Mouse (Mus musculus) MEL (cell line): ENCODE results near the gene Tex38. TPM values are rescaled to one million over a fixed set of nuclear protein-coding genes. Genes with fewer than 3 reads are reported as not detected.
A peak's percentile ranks its signal among the peaks of the same experiment; 100 is the strongest.

Experiments used
- DNase-seq: peaks from one replicate; pipeline ENCODE4 v3.0.0; 2011; ENCODE audit warnings: low read depth, low spot score
- H3K27ac ChIP-seq: 2 replicates; pipeline ENCODE4 v1.5.1; 2012; ENCODE audit warnings: low read depth, mild to moderate bottlenecking, control low read depth, low read length, moderate library complexity; ENCODE audit not compliant: control insufficient read depth
- H3K27me3 ChIP-seq, 2 experiments: fragments of 150-350 bp in 1 of 2; sonication (generic) in 1 of 2; 2 replicates each; pipeline ENCODE4 v1.6.1; 2012; ENCODE audit warnings: low read length in 2 of 2, mild to moderate bottlenecking in 2 of 2, improper control_type of control experiment in 1 of 2, moderate library complexity in 1 of 2; ENCODE audit not compliant: insufficient read depth in 2 of 2, control insufficient read depth in 1 of 2
- H3K36me3 ChIP-seq, 2 experiments: 2 replicates each; pipeline ENCODE4 v1.6.1; 2012 to 2014; ENCODE audit warnings: low read length in 2 of 2, improper control_type of control experiment in 1 of 2, inconsistent platforms in 1 of 2, mild to moderate bottlenecking in 1 of 2; ENCODE audit not compliant: insufficient read depth in 2 of 2, control insufficient read depth in 1 of 2
- H3K4me1 ChIP-seq, 2 experiments: fragments of 150-350 bp in 1 of 2; sonication (generic) in 1 of 2; 2 replicates each; pipeline ENCODE4 v1.6.1; 2012; ENCODE audit warnings: low read length in 2 of 2, improper control_type of control experiment in 1 of 2, mild to moderate bottlenecking in 1 of 2; ENCODE audit not compliant: insufficient read depth in 2 of 2, control insufficient read depth in 1 of 2
- H3K4me3 ChIP-seq, 2 experiments: fragments of 150-350 bp in 1 of 2; sonication (generic) in 1 of 2; 2 replicates each; pipeline ENCODE4 v1.5.1; 2012; ENCODE audit warnings: low read depth in 2 of 2, low read length in 2 of 2, mild to moderate bottlenecking in 2 of 2, moderate library complexity in 2 of 2, control low read depth in 1 of 2, improper control_type of control experiment in 1 of 2; ENCODE audit not compliant: control insufficient read depth in 1 of 2, insufficient read depth in 1 of 2
- H3K79me2 ChIP-seq: 2 replicates; pipeline ENCODE4 v1.6.1; 2012; ENCODE audit warnings: mild to moderate bottlenecking, low read length, moderate library complexity; ENCODE audit not compliant: control insufficient read depth, poor library complexity, insufficient read depth
- H3K9ac ChIP-seq: 2 replicates; pipeline ENCODE4 v1.6.1; 2012; ENCODE audit warnings: low read depth, mild to moderate bottlenecking, control low read depth, low read length, moderate library complexity; ENCODE audit not compliant: control insufficient read depth, poor library complexity, severe bottlenecking
- H3K9me3 ChIP-seq: fragments of 150-350 bp; sonication (generic); replicated peaks from 2 replicates; pipeline ENCODE4 v1.6.1; 2012; ENCODE audit warnings: mild to moderate bottlenecking, low read length, improper control_type of control experiment, moderate library complexity; ENCODE audit not compliant: insufficient read depth
- BHLHE40 ChIP-seq: IDR thresholded peaks from 2 replicates; pipeline ENCODE4 v1.6.1; 2012; ENCODE audit warnings: low read depth, mild to moderate bottlenecking, inconsistent platforms, low read length, improper control_type of control experiment, borderline replicate concordance
- CHD1 ChIP-seq: IDR thresholded peaks from 2 replicates; pipeline ENCODE4 v1.6.1; 2012; ENCODE audit warnings: low read depth, mild to moderate bottlenecking, inconsistent platforms, low read length, improper control_type of control experiment
- GABPA ChIP-seq: IDR thresholded peaks from 2 replicates; pipeline ENCODE4 v1.6.1; 2012; ENCODE audit warnings: low read depth, mild to moderate bottlenecking, inconsistent platforms, low read length, improper control_type of control experiment, moderate library complexity
- GATA1 ChIP-seq: IDR thresholded peaks from 2 replicates; pipeline ENCODE4 v1.6.1; 2011; ENCODE audit warnings: low read depth, low read length, improper control_type of control experiment
- HCFC1 ChIP-seq: IDR thresholded peaks from 2 replicates; pipeline ENCODE4 v1.6.1; 2012; ENCODE audit warnings: low read depth, mild to moderate bottlenecking, inconsistent platforms, low read length, improper control_type of control experiment, moderate library complexity
- KAT2A ChIP-seq: conservative IDR thresholded peaks from 2 replicates; pipeline ENCODE4 v1.6.1; 2012; ENCODE audit warnings: low read depth, low read length, improper control_type of control experiment, inconsistent platforms
- MAFK ChIP-seq: IDR thresholded peaks from 2 replicates; pipeline ENCODE4 v1.6.1; 2011; ENCODE audit warnings: low read depth, mild to moderate bottlenecking, low read length, improper control_type of control experiment, borderline replicate concordance
- MAX ChIP-seq: IDR thresholded peaks from 2 replicates; pipeline ENCODE4 v1.6.1; 2011; ENCODE audit warnings: low read length, improper control_type of control experiment
- MAZ ChIP-seq: IDR thresholded peaks from 2 replicates; pipeline ENCODE4 v1.6.1; 2012; ENCODE audit warnings: low read depth, mild to moderate bottlenecking, inconsistent platforms, low read length, improper control_type of control experiment
- NELFE ChIP-seq: IDR thresholded peaks from 2 replicates; pipeline ENCODE4 v1.6.1; 2011; ENCODE audit warnings: low read depth, low read length, improper control_type of control experiment
- POLR2AphosphoS5 ChIP-seq: IDR thresholded peaks from 2 replicates; pipeline ENCODE4 v1.6.1; 2012; ENCODE audit warnings: low read depth, borderline replicate concordance, mild to moderate bottlenecking, inconsistent platforms, low read length, moderate library complexity, mixed read lengths
- SMC3 ChIP-seq: IDR thresholded peaks from 2 replicates; pipeline ENCODE4 v1.6.1; 2011; ENCODE audit warnings: low read depth, low read length, improper control_type of control experiment
- TCF12 ChIP-seq: IDR thresholded peaks from 2 replicates; pipeline ENCODE4 v1.6.1; 2014; ENCODE audit warnings: low read depth, mild to moderate bottlenecking, inconsistent platforms, low read length, improper control_type of control experiment, moderate library complexity
- USF1 ChIP-seq: IDR thresholded peaks from 2 replicates; pipeline ENCODE4 v1.6.1; 2014; ENCODE audit warnings: low read depth, mild to moderate bottlenecking, inconsistent platforms, low read length, improper control_type of control experiment, moderate library complexity
- ZC3H11A ChIP-seq: IDR thresholded peaks from 2 replicates; pipeline ENCODE4 v1.6.1; 2012; ENCODE audit warnings: low read depth, mild to moderate bottlenecking, inconsistent platforms, low read length, improper control_type of control experiment
- ZMIZ1 ChIP-seq: IDR thresholded peaks from 2 replicates; pipeline ENCODE4 v1.6.1; 2012; ENCODE audit warnings: low read depth, mild to moderate bottlenecking, inconsistent platforms, low read length, improper control_type of control experiment, moderate library complexity
- ZNF384 ChIP-seq: IDR thresholded peaks from 2 replicates; pipeline ENCODE4 v1.6.1; 2012; ENCODE audit warnings: low read depth, mild to moderate bottlenecking, inconsistent platforms, low read length, improper control_type of control experiment
- polyA plus RNA-seq, 2 experiments: library from polyadenylated mRNA; stranded (reverse) in 1 of 2; unstranded in 1 of 2; fragments of >175 nt in 1 of 2; fragments of >200 nt in 1 of 2; gene quantifications; 2 replicates each; pipeline versions ENCODE4 v1.2.1 to v1.2.4; 2012; ENCODE audit warnings: low replicate concordance in 2 of 2, low read depth in 1 of 2; ENCODE audit not compliant: insufficient read length in 2 of 2, insufficient read depth in 1 of 2, missing spikeins in 1 of 2
- total RNA-seq: library from RNA; depleted of rRNA; stranded (reverse); fragments of 300-350 nt; gene quantifications from 2 replicates; pipeline ENCODE4 v1.2.3, GENCODE M21; 2012

The Tex38 gene
- total and polyA plus RNA-seq, 3 experiments, result 0.15 TPM; not detected in 2

GRCm38 (mm10) chr4:115790864-115791263, 10.0 kb upstream of the Tex38 start:
- TF ChIP-seq ZNF384 (no peak), MAZ (no peak), BHLHE40 (no peak), POLR2AphosphoS5 (no peak), GABPA (no peak), CHD1 (no peak)
- DNase-seq, result no peak
- no peak overlapping the region for H3K9ac ChIP-seq
- no peak overlapping the region for H3K27ac ChIP-seq
- H3K4me1 ChIP-seq, result peaks cover 0 to 2% of the 10 kb centered on the region in 2 experiments; a peak in 1 of 4 replicates
- no peaks in the 10 kb centered on the region for H3K79me2 ChIP-seq
- peaks cover 0 to 18% of the 10 kb centered on the region in 2 experiments; a peak in 2 of 4 replicates for H3K36me3 ChIP-seq
- no peaks in the 10 kb centered on the region for H3K9me3 ChIP-seq
- no peak overlapping the region for H3K4me3 ChIP-seq
- H3K27me3 ChIP-seq, result no peaks in the 10 kb centered on the region

- peak overlapping the region; percentile 65 to 95 for H3K4me3 ChIP-seq
- peak overlapping the region; percentile 65 for H3K9ac ChIP-seq
- no peaks in the 10 kb centered on the region for H3K27me3 ChIP-seq
- TF ChIP-seq TCF12 (no peak), GATA1 (no peak), NELFE (no peak), ZMIZ1 (no peak), USF1 (peak; percentile 37; the same call in 1 of the 2 replicates), MAX (no peak), HCFC1 (no peak), MAFK (peak; percentile 25; the same call in 1 of the 2 replicates), ZC3H11A (no peak), KAT2A (no peak), SMC3 (no peak)
- TF ChIP-seq, all 39 proteins: peak for 2
- Histone ChIP-seq H3K9me3 (no peaks in the 10 kb centered on the region), H3K4me1 (peaks cover 6 to 16% of the 10 kb centered on the region in 2 experiments; a peak in 3 of 4 replicates), H3K36me3 (peaks cover 6 to 9% of the 10 kb centered on the region in 2 experiments), H3K27ac (peak overlapping the region; percentile 32), H3K79me2 (peaks cover 9% of the 10 kb centered on the region)
- peak; percentile 62 for DNase-seq
Observed at GRCm38 (mm10) chr4:115785511-115786034, 4.8 kb upstream of the Tex38 start.
